Mouse (Mus musculus): ENCODE data around the gene Pfn3. TPM values are rescaled to one million over a fixed set of nuclear protein-coding genes. Genes with fewer than 3 reads are reported as not detected.
A peak's percentile ranks its signal among the peaks of the same experiment; 100 is the strongest.

The Pfn3 gene
- polyA plus RNA-seq, 1 experiment from 2014 or later: not detected

- Histone ChIP-seq H3K4me1 (replicated peaks) (peaks cover 11% of the 10 kb centered on the region), H3K27me3 (peaks cover 17% of the 10 kb centered on the region), H3K4me2 (peak within 1 kb of the TSS; percentile 52), H3K27ac (no peak within 1 kb of the TSS; the same call in 1 of the 2 replicates), H3K9ac (peak within 1 kb of the TSS; percentile 43; the same call in 1 of the 2 replicates), H3K9me3 (replicated peaks) (no peaks in the 10 kb centered on the region), H3K36me3 (no peaks in the 10 kb centered on the region), H3K4me3 (replicated peaks) (peak within 1 kb of the TSS; percentile 27)
- 67% methylated on average over 10 of the region's 10 CpGs for WGBS (ENCODE audit: insufficient replicate concordance)
- DNase-seq: no peak
- ATAC-seq (ENCODE audit: low read depth): no peak
Measured at GRCm38 (mm10) chr13:55426613-55427012, 11.6 kb upstream of the Pfn3 start, which contains the start of gene F12. Gene F12, minus strand, starts transcription at chr13:55426793.

GRCm38 (mm10) chr13:55420933-55421800 lies 6.1 kb upstream of the Pfn3 start:
- Histone ChIP-seq H3K27me3 (peaks cover 61% of the 10 kb centered on the region), H3K4me3 (replicated peaks) (no peak overlapping the region), H3K36me3 (no peaks in the 10 kb centered on the region), H3K27ac (no peak overlapping the region), H3K9ac (no peak overlapping the region), H3K4me1 (replicated peaks) (peaks cover 30% of the 10 kb centered on the region), H3K4me2 (peak overlapping the region; percentile 17; the same call in 1 of the 2 replicates), H3K9me3 (replicated peaks) (no peaks in the 10 kb centered on the region)
- WGBS (ENCODE audit: insufficient replicate concordance): 10% methylated on average over 35 of the region's 35 CpGs
- no peak for DNase-seq
- peak; percentile 11; the same call in 1 of the 2 replicates for ATAC-seq (ENCODE audit: low read depth)

GRCm38 (mm10) chr13:55420018-55420932 lies 5.2 kb upstream of the Pfn3 start:
- no peaks in the 10 kb centered on the region for H3K9me3 ChIP-seq (replicated peaks)
- H3K27ac ChIP-seq: no peak overlapping the region
- no peaks in the 10 kb centered on the region for H3K36me3 ChIP-seq
- DNase-seq: no peak
- ATAC-seq (ENCODE audit: low read depth): peak; percentile 29
- 21% methylated on average over 51 of the region's 51 CpGs for WGBS (ENCODE audit: insufficient replicate concordance)
- no peak overlapping the region for H3K4me3 ChIP-seq (replicated peaks)
- H3K4me1 ChIP-seq (replicated peaks): peaks cover 25% of the 10 kb centered on the region
- H3K4me2 ChIP-seq: no peak overlapping the region
- H3K9ac ChIP-seq: no peak overlapping the region
- peaks cover 65% of the 10 kb centered on the region for H3K27me3 ChIP-seq

GRCm38 (mm10) chr13:55419142-55419541 lies 4.1 kb upstream of the Pfn3 start:
- Histone ChIP-seq H3K36me3 (no peaks in the 10 kb centered on the region), H3K4me1 (replicated peaks) (peaks cover 31% of the 10 kb centered on the region), H3K4me3 (replicated peaks) (no peak overlapping the region), H3K4me2 (no peak overlapping the region), H3K9me3 (replicated peaks) (no peaks in the 10 kb centered on the region), H3K27me3 (peaks cover 73% of the 10 kb centered on the region), H3K27ac (no peak overlapping the region), H3K9ac (no peak overlapping the region)
- 54% methylated on average over 5 of the region's 5 CpGs for WGBS (ENCODE audit: insufficient replicate concordance)
- DNase-seq: no peak
- no peak for ATAC-seq (ENCODE audit: low read depth)

GRCm38 (mm10) chr13:55418004-55418403 lies 3.0 kb upstream of the Pfn3 start:
- no peak overlapping the region for H3K4me3 ChIP-seq (replicated peaks)
- ATAC-seq (ENCODE audit: low read depth) (peak; percentile 64), DNase-seq (peak; percentile 59)
- H3K36me3 ChIP-seq: no peaks in the 10 kb centered on the region
- H3K9ac ChIP-seq: no peak overlapping the region
- H3K4me1 ChIP-seq (replicated peaks): peaks cover 38% of the 10 kb centered on the region
- H3K27me3 ChIP-seq: peaks cover 84% of the 10 kb centered on the region
- 8% methylated on average over 12 of the region's 12 CpGs for WGBS (ENCODE audit: insufficient replicate concordance)
- no peak overlapping the region for H3K4me2 ChIP-seq
- H3K27ac ChIP-seq: no peak overlapping the region
- H3K9me3 ChIP-seq (replicated peaks): no peaks in the 10 kb centered on the region

- H3K4me3 ChIP-seq (replicated peaks): no peak overlapping the region
- H3K36me3 ChIP-seq: no peaks in the 10 kb centered on the region
- peaks cover 19% of the 10 kb centered on the region for H3K4me1 ChIP-seq (replicated peaks)
- no peak for DNase-seq
- WGBS (ENCODE audit: insufficient replicate concordance): 23% methylated on average over 12 of the region's 12 CpGs
- H3K27ac ChIP-seq: no peak overlapping the region
- peaks cover 84% of the 10 kb centered on the region for H3K27me3 ChIP-seq
- ATAC-seq (ENCODE audit: low read depth): 0 out of 2 replicates have a peak, but pooled peaks have one; percentile 7
- H3K4me2 ChIP-seq: no peak overlapping the region
- no peak overlapping the region for H3K9ac ChIP-seq
- no peaks in the 10 kb centered on the region for H3K9me3 ChIP-seq (replicated peaks)
Measured at GRCm38 (mm10) chr13:55413333-55413732, 1.7 kb downstream of the Pfn3 start.

GRCm38 (mm10) chr13:55412643-55413307 lies 2.3 kb downstream of the Pfn3 start:
- H3K27me3 ChIP-seq: peaks cover 84% of the 10 kb centered on the region
- H3K4me3 ChIP-seq (replicated peaks): no peak overlapping the region
- no peaks in the 10 kb centered on the region for H3K36me3 ChIP-seq
- no peak overlapping the region for H3K4me2 ChIP-seq
- no peaks in the 10 kb centered on the region for H3K9me3 ChIP-seq (replicated peaks)
- no peak overlapping the region for H3K9ac ChIP-seq
- ATAC-seq (ENCODE audit: low read depth): no peak
- no peak for DNase-seq
- WGBS (ENCODE audit: insufficient replicate concordance): 68% methylated on average over 13 of the region's 13 CpGs
- H3K27ac ChIP-seq: no peak overlapping the region
- H3K4me1 ChIP-seq (replicated peaks): peaks cover 14% of the 10 kb centered on the region

GRCm38 (mm10) chr13:55411826-55412225 lies 3.2 kb downstream of the Pfn3 start:
- H3K36me3 ChIP-seq: no peaks in the 10 kb centered on the region
- H3K4me3 ChIP-seq (replicated peaks): no peak overlapping the region
- H3K9ac ChIP-seq: no peak overlapping the region
- H3K27ac ChIP-seq: no peak overlapping the region
- peaks cover 87% of the 10 kb centered on the region for H3K27me3 ChIP-seq
- peaks cover 14% of the 10 kb centered on the region for H3K4me1 ChIP-seq (replicated peaks)
- DNase-seq: no peak
- ATAC-seq (ENCODE audit: low read depth): no peak
- H3K4me2 ChIP-seq: no peak overlapping the region
- no peaks in the 10 kb centered on the region for H3K9me3 ChIP-seq (replicated peaks)
- 56% methylated on average over 7 of the region's 7 CpGs for WGBS (ENCODE audit: insufficient replicate concordance)

- peaks cover 97% of the 10 kb centered on the region for H3K27me3 ChIP-seq
- H3K4me3 ChIP-seq (replicated peaks): no peak overlapping the region
- H3K4me1 ChIP-seq (replicated peaks): peaks cover 7% of the 10 kb centered on the region
- DNase-seq (no peak), ATAC-seq (ENCODE audit: low read depth) (no peak)
- H3K9me3 ChIP-seq (replicated peaks): no peaks in the 10 kb centered on the region
- no peak overlapping the region for H3K9ac ChIP-seq
- 70% methylated on average over 19 of the region's 19 CpGs for WGBS (ENCODE audit: insufficient replicate concordance)
- H3K4me2 ChIP-seq: no peak overlapping the region
- H3K27ac ChIP-seq: no peak overlapping the region
- no peaks in the 10 kb centered on the region for H3K36me3 ChIP-seq
Measured at GRCm38 (mm10) chr13:55408546-55409120, 6.4 kb downstream of the Pfn3 start.

- Histone ChIP-seq H3K27me3 (peaks cover 98% of the 10 kb centered on the region), H3K9ac (no peak overlapping the region)
- WGBS (ENCODE audit: insufficient replicate concordance): 65% methylated on average over 4 of the region's 4 CpGs
Measured at GRCm38 (mm10) chr13:55407341-55407740, 7.7 kb downstream of the Pfn3 start.

More at GRCm38 (mm10) chr13:55407341-55407740, 7.7 kb downstream of the Pfn3 start:
- Histone ChIP-seq H3K27ac (no peak overlapping the region), H3K4me1 (replicated peaks) (no peaks in the 10 kb centered on the region), H3K4me3 (replicated peaks) (no peak overlapping the region), H3K4me2 (no peak overlapping the region), H3K36me3 (no peaks in the 10 kb centered on the region), H3K9me3 (replicated peaks) (no peaks in the 10 kb centered on the region)
- ATAC-seq (ENCODE audit: low read depth): no peak
- DNase-seq: no peak
